Mouse (Mus musculus) hindlimb bud, embryonic 11.5 days (tissue): ENCODE measurements around the gene Etl4.
"Not testable (repeated sequence)": the region's sequence is repeated elsewhere in the genome, so short reads cannot be mapped to it uniquely, and the experiment has no call there.

Experiments
- DNase-seq: peaks from one replicate; pipeline ENCODE4 v3.0.0-alpha.2; 2012; ENCODE audit warnings: low read depth, low spot score; ENCODE audit errors: extremely low spot score

The Etl4 gene

GRCm38 (mm10) chr2:20676379-20676778, 766.8 kb downstream of the Etl4 start:
- no peak for DNase-seq

GRCm38 (mm10) chr2:20678793-20679192, 769.2 kb downstream of the Etl4 start:
- no peak for DNase-seq

- DNase-seq = not testable (repeated sequence)
Measured at GRCm38 (mm10) chr2:20682203-20682602, 772.6 kb downstream of the Etl4 start.

- DNase-seq = no peak
Measured at GRCm38 (mm10) chr2:20689389-20689788, 779.8 kb downstream of the Etl4 start.

- DNase-seq = no peak
Measured at GRCm38 (mm10) chr2:20692898-20693297, 783.3 kb downstream of the Etl4 start.

- DNase-seq = no peak
Measured at GRCm38 (mm10) chr2:20693772-20694171, 784.2 kb downstream of the Etl4 start.

- DNase-seq = no peak
Measured at GRCm38 (mm10) chr2:20697719-20698118, 788.1 kb downstream of the Etl4 start.

GRCm38 (mm10) chr2:20705110-20705509, 795.5 kb downstream of the Etl4 start:
- DNase-seq = no peak

- DNase-seq = no peak
Measured at GRCm38 (mm10) chr2:20710589-20710988, 801.0 kb downstream of the Etl4 start.

- no peak for DNase-seq
Measured at GRCm38 (mm10) chr2:20711024-20711423, 801.4 kb downstream of the Etl4 start.

- no peak for DNase-seq
Measured at GRCm38 (mm10) chr2:20719105-20719504, 809.5 kb downstream of the Etl4 start.

- DNase-seq = no peak
Measured at GRCm38 (mm10) chr2:20721098-20721497, 811.5 kb downstream of the Etl4 start.

GRCm38 (mm10) chr2:20722165-20722991, 812.8 kb downstream of the Etl4 start:
- no peak for DNase-seq

- no peak for DNase-seq
Measured at GRCm38 (mm10) chr2:20723990-20724745, 814.6 kb downstream of the Etl4 start.

GRCm38 (mm10) chr2:20726974-20727373, 817.4 kb downstream of the Etl4 start:
- no peak for DNase-seq

GRCm38 (mm10) chr2:20727752-20728438, 818.3 kb downstream of the Etl4 start:
- no peak for DNase-seq

- DNase-seq = no peak
Measured at GRCm38 (mm10) chr2:20735444-20735843, 825.9 kb downstream of the Etl4 start.

- DNase-seq = no peak
Measured at GRCm38 (mm10) chr2:20736324-20737015, 826.9 kb downstream of the Etl4 start.

GRCm38 (mm10) chr2:20737112-20737808, 827.7 kb downstream of the Etl4 start:
- no peak for DNase-seq

- DNase-seq = no peak
Measured at GRCm38 (mm10) chr2:20737837-20738236, 828.3 kb downstream of the Etl4 start.
